Mouse (Mus musculus): ENCODE results near the gene Syne4. TPM values are rescaled to one million over a fixed set of nuclear protein-coding genes. Genes with fewer than 3 reads are reported as not detected.
A peak's percentile ranks its signal among the peaks of the same experiment; 100 is the strongest.

The Syne4 gene
- under 1 TPM; 0.86 to 0.87 TPM for total RNA-seq (2021)

GRCm38 (mm10) chr7:30314721-30315155, at the start of gene Syne4:
TSS of gene Syne4 (plus strand) at chr7:30314807.
- intact Hi-C loops (cut with DNase I) = no loop called here
- DNase-seq = no peak

GRCm38 (mm10) chr7:30265041-30265440, 49.6 kb upstream of the Syne4 start:
- intact Hi-C loops (cut with DNase I) = no loop called here
- DNase-seq = no peak

GRCm38 (mm10) chr7:30265531-30265930, 49.1 kb upstream of the Syne4 start:
- intact Hi-C loops (cut with DNase I) = no loop called here
- no peak for DNase-seq

GRCm38 (mm10) chr7:30265935-30266334, 48.7 kb upstream of the Syne4 start:
- no peak for DNase-seq
- intact Hi-C loops (cut with DNase I) = no loop called here

DNA sequence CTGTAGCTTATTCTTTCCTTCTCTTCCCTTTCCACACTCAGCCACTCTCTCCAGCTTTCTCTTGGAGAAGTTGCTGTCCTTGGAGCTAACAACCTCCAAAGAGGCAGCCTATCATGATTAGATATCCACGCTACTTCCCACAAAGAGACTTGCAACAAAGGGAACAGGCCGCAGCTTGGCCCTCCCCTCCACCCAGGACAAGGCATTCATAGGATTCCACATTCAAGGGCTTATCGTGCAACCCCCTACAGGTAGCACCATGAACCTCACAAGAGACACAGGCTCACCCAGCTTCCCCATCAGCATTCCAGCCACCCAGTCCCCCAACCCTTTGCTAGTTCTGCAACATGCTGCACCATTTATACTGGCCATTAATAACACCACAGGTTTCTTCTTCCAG, 47.8 kb upstream of the Syne4 start:
- no peak for DNase-seq
- intact Hi-C loops (cut with DNase I) = no loop called here

DNA sequence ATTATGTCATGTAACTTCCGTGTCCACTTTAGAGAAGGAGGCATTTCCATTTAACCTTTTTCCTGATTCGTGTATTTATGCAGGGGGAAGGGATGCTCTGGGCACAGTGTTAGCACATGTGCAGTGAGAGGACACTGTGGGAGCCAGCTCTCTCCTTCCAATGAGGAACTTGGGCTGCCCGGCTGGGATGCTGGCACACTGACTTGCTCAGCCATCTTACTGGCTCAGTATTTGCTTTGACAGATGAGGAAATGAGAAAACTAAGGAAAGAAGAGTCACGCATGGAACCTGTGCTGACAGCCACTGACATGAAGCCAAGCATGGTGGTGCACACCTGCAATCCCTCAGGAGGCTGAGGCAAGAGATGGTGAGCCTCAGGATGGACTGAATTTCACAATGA, 45.0 kb upstream of the Syne4 start:
- DNase-seq = no peak
- intact Hi-C loops (cut with DNase I) = no loop called here

- intact Hi-C loops (cut with DNase I) = no loop called here
- DNase-seq = no peak
These were observed 40.2 kb upstream of the Syne4 start for GRCm38 (mm10) chr7:30274383-30274782.

DNA sequence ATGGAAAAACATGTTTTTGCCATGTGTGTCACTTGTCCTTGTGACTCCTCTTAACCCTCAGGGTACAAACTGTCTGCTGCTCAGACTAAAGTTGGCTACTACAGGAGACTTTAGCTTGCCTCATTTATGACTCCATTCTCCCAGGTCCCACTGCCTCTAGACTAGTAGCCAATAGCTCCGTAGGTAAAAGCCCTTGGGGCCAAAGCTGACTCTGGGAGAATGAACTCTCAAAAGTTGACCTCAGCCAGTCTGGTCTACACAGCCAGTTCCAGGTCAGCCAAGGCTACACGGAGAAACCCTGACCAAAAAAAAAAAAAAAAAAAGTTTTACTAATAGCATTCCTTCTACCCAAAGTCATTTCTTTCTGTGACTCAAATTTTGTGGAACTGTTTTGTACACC, 35.7 kb upstream of the Syne4 start:
- intact Hi-C loops (cut with DNase I) = no loop called here
- DNase-seq = no peak

DNA sequence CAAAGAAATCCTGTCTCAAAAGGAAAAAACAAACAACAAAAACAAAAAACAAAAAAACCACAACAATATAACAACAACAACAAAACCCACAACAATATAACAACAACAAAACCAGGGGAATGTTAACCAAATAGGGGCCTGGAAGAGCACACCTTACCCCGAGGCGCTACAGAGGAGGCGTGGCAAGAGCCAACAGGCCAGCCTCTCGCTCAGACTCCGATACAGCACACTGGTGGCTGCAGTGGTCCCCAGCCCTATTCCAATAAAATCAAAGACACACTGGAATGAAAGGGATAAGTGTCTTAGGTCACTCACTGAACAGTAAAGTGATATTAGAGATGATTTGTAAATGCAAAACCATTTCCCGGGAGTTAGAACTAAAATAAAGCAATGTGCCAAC, 35.1 kb upstream of the Syne4 start:
- no peak for DNase-seq
- intact Hi-C loops (cut with DNase I) = no loop called here

DNA sequence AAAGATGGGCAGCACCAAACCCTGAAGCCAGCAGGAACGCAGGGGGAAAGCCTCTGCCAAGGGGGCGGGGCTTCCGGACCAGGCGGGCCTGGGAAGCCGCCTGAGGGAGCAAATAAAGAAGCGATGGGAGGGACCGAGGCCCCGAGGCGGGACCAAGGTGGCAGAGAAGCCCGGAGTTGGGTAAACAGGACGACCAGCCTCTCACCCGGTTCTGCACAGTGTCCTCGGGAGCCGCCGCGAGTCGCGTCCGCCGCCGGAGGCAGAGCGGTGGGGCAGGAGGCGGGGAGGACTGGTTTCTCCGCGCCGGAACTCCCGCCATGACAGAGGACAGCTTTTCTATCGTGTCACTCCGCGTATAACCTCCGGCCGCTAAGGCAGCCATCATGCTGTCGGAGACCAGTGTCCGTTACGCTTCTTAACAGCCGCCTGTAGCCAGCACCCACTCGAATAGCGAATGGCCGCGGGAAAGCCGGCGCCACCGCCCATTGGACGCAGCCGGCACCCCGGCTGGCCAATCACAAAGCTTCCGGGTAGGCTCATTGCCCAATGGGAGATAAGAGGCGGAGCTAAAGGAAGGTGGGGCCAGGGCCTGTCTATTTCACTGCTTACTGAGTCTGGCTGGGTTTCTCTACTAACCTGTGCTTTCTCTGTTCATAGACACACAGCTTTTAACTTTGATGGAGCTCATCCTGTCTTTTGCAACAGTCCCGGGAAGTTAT, 34.5 kb upstream of the Syne4 start, which contains the start of the genes Thap8 and Wdr62:
TSS of gene Thap8 (plus strand) at position 144 of the 719 bp plus-strand sequence.
TSS of gene Wdr62 (minus strand) at position 469 of the 719 bp plus-strand sequence.
- DNase-seq = peak; percentile 95
- intact Hi-C loops (cut with DNase I) = no loop called here

DNA sequence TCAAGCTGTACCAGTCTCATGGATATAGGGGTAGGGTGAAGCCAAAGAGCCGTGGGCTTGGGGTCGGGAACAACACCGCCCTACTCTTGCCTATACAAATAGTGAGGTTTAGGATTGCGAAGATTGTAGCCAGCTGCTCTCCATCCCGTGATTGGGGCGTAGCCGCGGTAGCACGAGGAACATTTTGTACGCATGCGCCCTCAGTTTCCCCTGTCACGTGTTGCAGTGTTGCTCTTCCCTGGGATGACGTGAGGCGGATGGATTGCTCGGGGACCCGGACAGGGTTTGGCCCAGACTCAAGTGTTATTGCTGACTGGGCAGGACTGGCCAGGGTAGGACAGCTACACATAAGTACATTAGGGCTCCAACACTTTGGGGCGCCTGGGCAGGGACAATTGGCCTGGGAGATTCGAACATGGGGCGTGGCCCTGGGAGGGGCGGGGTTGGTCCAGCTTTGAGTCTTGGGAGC, 33.9 kb upstream of the Syne4 start:
- peak; percentile 91 to 92 for DNase-seq
- intact Hi-C loops (cut with DNase I) = no loop called here

DNA sequence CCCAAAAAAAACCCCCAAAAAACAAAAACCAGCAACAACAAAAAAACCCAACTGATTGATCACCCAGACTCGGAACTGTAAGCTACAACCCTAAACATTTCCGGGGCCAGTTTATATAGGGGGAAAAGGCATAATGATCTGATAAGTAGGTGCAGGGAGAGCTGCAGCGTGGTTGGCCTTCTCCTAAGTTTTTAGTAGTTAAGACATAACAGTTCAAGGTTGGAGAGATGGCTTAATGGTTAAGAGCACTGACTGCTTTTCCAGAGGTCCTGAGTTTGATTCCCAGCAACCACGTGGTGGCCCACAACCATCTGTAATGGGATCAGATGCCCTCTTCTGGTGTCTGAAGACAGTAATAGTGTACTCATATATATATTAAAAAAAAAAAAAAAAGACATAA, 33.1 kb upstream of the Syne4 start:
- no peak for DNase-seq
- intact Hi-C loops (cut with DNase I) = no loop called here

- intact Hi-C loops (cut with DNase I) = no loop called here
- DNase-seq = peak in 1 of 2 experiments; percentile 22
These were observed 31.9 kb upstream of the Syne4 start for GRCm38 (mm10) chr7:30282740-30283139.

DNA sequence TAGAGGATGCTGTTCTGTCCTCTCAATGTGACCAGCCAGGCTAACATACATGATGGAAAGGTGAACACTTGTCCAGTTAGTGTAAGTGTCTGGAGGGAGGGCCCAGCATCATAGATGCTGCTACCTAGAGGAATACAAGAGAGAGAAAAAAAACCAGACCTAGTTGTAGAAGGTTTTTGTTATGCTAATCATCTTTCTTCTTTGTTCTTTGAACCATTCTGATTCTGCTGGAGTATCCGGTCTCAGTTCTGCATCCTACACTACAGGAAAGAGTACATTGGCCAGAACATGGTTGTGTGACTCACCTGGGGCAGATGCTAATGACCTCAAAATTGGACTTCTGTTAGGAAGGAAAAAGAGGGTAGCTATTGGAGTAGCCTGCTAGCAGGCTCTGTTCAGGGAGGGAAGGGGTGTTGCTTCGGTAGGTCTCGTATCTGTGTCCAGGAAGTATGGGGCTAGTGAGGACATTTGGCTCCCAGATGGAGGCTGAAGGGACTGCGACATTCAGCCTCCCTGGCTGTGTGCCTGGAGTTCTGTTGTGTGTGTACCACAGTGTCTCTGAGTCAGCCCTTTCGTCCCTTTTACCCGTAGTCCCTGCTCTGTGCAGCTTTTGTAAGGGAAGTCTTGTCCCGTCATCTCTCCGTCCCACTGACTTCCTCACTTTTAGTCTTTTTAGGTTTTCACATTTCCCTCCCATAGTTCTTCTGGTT, 27.8 kb upstream of the Syne4 start:
- intact Hi-C loops (cut with DNase I) = no loop called here
- peak; percentile 67 to 68 for DNase-seq

- intact Hi-C loops (cut with DNase I) = no loop called here
- DNase-seq = no peak
These were observed 26.6 kb upstream of the Syne4 start for GRCm38 (mm10) chr7:30288046-30288445.

GRCm38 (mm10) chr7:30289071-30289713, 25.4 kb upstream of the Syne4 start:
- intact Hi-C loops (cut with DNase I) = no loop called here
- DNase-seq = no peak

DNA sequence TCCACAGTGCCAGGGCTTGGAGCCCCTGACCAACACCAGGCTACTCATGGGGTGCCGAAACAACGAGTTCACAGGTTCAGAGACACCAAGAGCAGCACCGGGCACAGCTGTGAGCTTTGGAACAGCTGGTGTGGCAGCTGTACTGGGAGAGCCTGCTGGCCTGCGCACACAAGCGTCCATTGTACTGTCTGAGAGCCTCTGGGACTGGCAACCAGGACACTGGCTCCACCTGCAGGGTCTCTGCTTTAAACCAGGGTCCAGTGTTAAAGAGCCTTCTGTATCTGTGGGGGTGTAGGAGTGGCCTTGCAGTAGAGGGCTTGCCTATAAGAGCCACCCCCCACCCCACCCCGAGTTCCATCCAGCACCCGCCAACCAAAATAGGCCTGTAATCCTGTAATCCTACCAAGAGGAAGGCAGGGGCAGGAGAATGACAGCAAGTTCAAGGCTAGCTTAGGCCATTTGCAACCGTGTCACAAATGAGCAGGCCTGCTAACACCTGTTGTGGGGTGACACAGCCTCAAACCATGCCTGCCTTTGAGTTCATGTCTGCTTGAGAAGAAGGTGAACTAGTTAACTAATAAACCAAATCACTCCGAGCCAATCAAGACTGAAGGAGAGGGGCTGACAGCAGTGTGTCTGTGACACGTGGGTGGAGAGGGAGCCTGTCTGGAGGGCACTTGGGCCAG, 24.8 kb upstream of the Syne4 start:
- intact Hi-C loops (cut with DNase I) = no loop called here

GRCm38 (mm10) chr7:30291215-30292131, 23.1 kb upstream of the Syne4 start, which contains the start of gene Clip3:
TSS of gene Clip3 (plus strand) at chr7:30291728.
- intact Hi-C loops (cut with DNase I) = no loop called here

More for the DNA sequence above, 24.8 kb upstream of the Syne4 start:
- peak; percentile 20 to 47 for DNase-seq

DNA sequence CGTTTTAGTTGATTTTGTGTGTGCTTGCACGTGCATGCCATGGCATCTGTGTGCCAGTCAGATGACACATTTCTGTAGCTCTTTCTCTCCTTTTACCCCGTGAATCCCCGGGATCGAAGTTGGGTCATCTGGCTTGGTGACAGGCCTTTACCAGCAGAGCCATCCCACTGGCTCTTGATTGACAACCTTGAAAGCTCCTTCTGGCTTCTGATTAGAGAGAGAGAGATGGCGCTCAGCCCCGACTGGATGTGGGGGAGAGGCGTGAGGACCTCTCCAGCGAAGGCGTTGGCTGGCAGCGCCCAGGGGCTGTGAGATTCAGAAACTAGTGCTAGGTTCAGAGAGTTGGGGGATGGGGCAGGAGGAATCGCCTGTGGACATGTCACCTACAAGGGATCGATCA, 20.8 kb upstream of the Syne4 start:
- intact Hi-C loops (cut with DNase I) = no loop called here

More at GRCm38 (mm10) chr7:30291215-30292131, 23.1 kb upstream of the Syne4 start, which contains the start of gene Clip3:
- peak; percentile 77 to 84 for DNase-seq

GRCm38 (mm10) chr7:30294296-30294695, 20.3 kb upstream of the Syne4 start:
- no peak for DNase-seq
- intact Hi-C loops (cut with DNase I) = no loop called here

More for the DNA sequence above, 20.8 kb upstream of the Syne4 start:
- DNase-seq = no peak

Measured in heart, postnatal 10 days (tissue).